Mouse (Mus musculus): ENCODE data around the gene Kmt5a. TPM values are rescaled to one million over a fixed set of nuclear protein-coding genes. Genes with fewer than 3 reads are reported as not detected.

Gene Kmt5a
- 10 to 100 TPM; 55.8 to 70.3 TPM for total RNA-seq (2021)
- long read RNA-seq, experiment 1, transcript Kmt5a-209 (8 exons, 2,112 nt), result minor isoform, 5 of 38 reads
- long read RNA-seq, experiment 1, transcript Kmt5a-202 (7 exons, 1,425 nt), result major isoform, 22 of 38 reads
- long read RNA-seq, experiment 1, partial matches to known transcripts, result 7 of 38 reads
- long read RNA-seq, experiment 1, other reads (novel, unspliced or antisense), result 1 of 38 reads
- long read RNA-seq, experiment 2, transcript Kmt5a-202 (7 exons, 1,425 nt), result major isoform, 28 of 50 reads
- long read RNA-seq, experiment 2, transcript Kmt5a-209 (8 exons, 2,112 nt), result minor isoform, 10 of 50 reads
- long read RNA-seq, experiment 2, partial matches to known transcripts, result 8 of 50 reads
- long read RNA-seq, experiment 2, other reads (novel, unspliced or antisense), result 1 of 50 reads

- DNase-seq (ENCODE audit: low spot score in 2 of 2), result peak; percentile 95 to 96
- peak within 1 kb of the TSS; percentile 91 for H3K4me3 ChIP-seq
- peak within 1 kb of the TSS; percentile 89 for H3K27ac ChIP-seq
- no peak for TF ChIP-seq CTCF (conservative IDR thresholded peaks at IDR 0.05)
Observed at GRCm38 (mm10) chr5:124439447-124440093, at the start of gene Kmt5a. TSS of gene Kmt5a (plus strand) at chr5:124439930.

GRCm38 (mm10) chr5:124392412-124392811 lies 47.3 kb upstream of the Kmt5a start:
- no peak for DNase-seq (ENCODE audit: low spot score in 2 of 2)
- Histone ChIP-seq H3K27ac (no peak overlapping the region), H3K4me3 (no peak overlapping the region)
- TF ChIP-seq CTCF (conservative IDR thresholded peaks at IDR 0.05), result no peak

GRCm38 (mm10) chr5:124393726-124394125 lies 46.0 kb upstream of the Kmt5a start:
- no peak for TF ChIP-seq CTCF (conservative IDR thresholded peaks at IDR 0.05)
- H3K27ac ChIP-seq, result no peak overlapping the region
- no peak overlapping the region for H3K4me3 ChIP-seq
- DNase-seq (ENCODE audit: low spot score in 2 of 2), result no peak

- Histone ChIP-seq H3K4me3 (no peak overlapping the region), H3K27ac (no peak overlapping the region)
- peak; percentile 60 for TF ChIP-seq CTCF (conservative IDR thresholded peaks at IDR 0.05)
- no peak for DNase-seq (ENCODE audit: low spot score in 2 of 2)
Observed at GRCm38 (mm10) chr5:124410808-124411207, 28.9 kb upstream of the Kmt5a start.

GRCm38 (mm10) chr5:124412163-124412562 lies 27.6 kb upstream of the Kmt5a start:
- TF ChIP-seq CTCF (conservative IDR thresholded peaks at IDR 0.05), result no peak
- no peak overlapping the region for H3K27ac ChIP-seq
- DNase-seq (ENCODE audit: low spot score in 2 of 2), result no peak
- no peak overlapping the region for H3K4me3 ChIP-seq

- no peak for DNase-seq (ENCODE audit: low spot score in 2 of 2)
- no peak overlapping the region for H3K27ac ChIP-seq
- H3K4me3 ChIP-seq, result no peak overlapping the region
- no peak for TF ChIP-seq CTCF (conservative IDR thresholded peaks at IDR 0.05)
Observed at GRCm38 (mm10) chr5:124418903-124419302, 20.8 kb upstream of the Kmt5a start.

GRCm38 (mm10) chr5:124421786-124422185 lies 17.9 kb upstream of the Kmt5a start:
- Histone ChIP-seq H3K27ac (no peak overlapping the region), H3K4me3 (no peak overlapping the region)
- TF ChIP-seq CTCF (conservative IDR thresholded peaks at IDR 0.05), result no peak
- no peak for DNase-seq (ENCODE audit: low spot score in 2 of 2)

GRCm38 (mm10) chr5:124424200-124424722 lies 15.5 kb upstream of the Kmt5a start:
- Histone ChIP-seq H3K4me3 (peak overlapping the region; percentile 98), H3K27ac (peak overlapping the region; percentile 99)
- TF ChIP-seq CTCF (conservative IDR thresholded peaks at IDR 0.05), result no peak
- no peak for DNase-seq (ENCODE audit: low spot score in 2 of 2)

- peak in 1 of 2 experiments; percentile 29 for DNase-seq (ENCODE audit: low spot score in 2 of 2)
- Histone ChIP-seq H3K27ac (peak overlapping the region; percentile 99), H3K4me3 (peak overlapping the region; percentile 98)
- TF ChIP-seq CTCF (conservative IDR thresholded peaks at IDR 0.05), result no peak
Observed at GRCm38 (mm10) chr5:124424723-124425411, 14.9 kb upstream of the Kmt5a start.

- peak; percentile 87 to 94 for DNase-seq (ENCODE audit: low spot score in 2 of 2)
- Histone ChIP-seq H3K4me3 (peak within 1 kb of the TSS; percentile 98), H3K27ac (peak within 1 kb of the TSS; percentile 99)
- peak; percentile 52 for TF ChIP-seq CTCF (conservative IDR thresholded peaks at IDR 0.05)
Observed at GRCm38 (mm10) chr5:124425412-124426259, 14.1 kb upstream of the Kmt5a start, which contains the start of gene Sbno1. TSS of gene Sbno1 (minus strand) at chr5:124426001.

GRCm38 (mm10) chr5:124426475-124427071 lies 13.2 kb upstream of the Kmt5a start:
- no peak for TF ChIP-seq CTCF (conservative IDR thresholded peaks at IDR 0.05)
- peak overlapping the region; percentile 98 for H3K4me3 ChIP-seq
- DNase-seq (ENCODE audit: low spot score in 2 of 2), result no peak
- peak overlapping the region; percentile 99 for H3K27ac ChIP-seq

Measured in layer of hippocampus, adult 2 months (tissue).